Mouse (Mus musculus): ENCODE results near the gene Plekhm2. TPM values are rescaled to one million over a fixed set of nuclear protein-coding genes. Genes with fewer than 3 reads are reported as not detected.

Plekhm2 gene
- polyA plus RNA-seq, 1 experiment, result 15.1 TPM

DNA sequence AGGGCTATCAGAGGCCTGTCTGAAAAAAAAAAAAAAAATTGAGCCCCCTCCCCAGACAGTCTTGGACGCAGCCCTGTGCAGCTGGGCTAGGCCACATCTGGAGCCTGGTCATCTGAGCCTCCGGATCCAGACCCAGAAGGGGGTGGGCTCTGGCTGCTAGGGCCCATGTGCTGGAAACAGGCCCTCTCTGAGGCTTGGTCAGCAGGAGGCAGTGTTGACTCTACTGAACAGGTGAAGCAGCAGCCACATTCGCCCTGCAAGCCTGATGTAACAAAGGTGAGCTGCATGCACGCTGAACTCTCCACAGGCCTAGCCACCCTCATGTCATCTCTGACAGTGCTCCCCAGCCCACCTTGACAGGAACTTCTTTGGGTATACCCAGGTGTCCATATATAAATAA, 5.0 kb downstream of the Plekhm2 start:
- H3K27ac ChIP-seq (ENCODE audit: insufficient read depth, low read length), result no peak overlapping the region
- TF ChIP-seq CTCF (IDR thresholded peaks at IDR 0.05; ENCODE audit: low read depth, low read length), result peak; percentile 80
- no peak for TF ChIP-seq POLR2A (IDR thresholded peaks at IDR 0.05; ENCODE audit: insufficient read depth, low read length)
- no peak overlapping the region for H3K4me3 ChIP-seq (ENCODE audit: low read depth, low read length)
- H3K9me3 ChIP-seq (replicated peaks; ENCODE audit: control insufficient read depth, insufficient read depth, low read length, poor library complexity, severe bottlenecking), result no peaks in the 10 kb centered on the region
- no peaks in the 10 kb centered on the region for H3K4me1 ChIP-seq (ENCODE audit: control insufficient read depth, insufficient read depth, low read length)
- H3K27me3 ChIP-seq (ENCODE audit: control insufficient read depth, insufficient read depth, low read length, poor library complexity, severe bottlenecking), result no peaks in the 10 kb centered on the region
- H3K36me3 ChIP-seq (ENCODE audit: control insufficient read depth, insufficient read depth, low read length, poor library complexity, severe bottlenecking), result no peaks in the 10 kb centered on the region
- no peak overlapping the region for H3K9ac ChIP-seq (ENCODE audit: low read depth, poor library complexity, severe bottlenecking)

GRCm38 (mm10) chr4:141658846-141659484, 5.7 kb downstream of the Plekhm2 start:
- H3K9ac ChIP-seq (ENCODE audit: low read depth, poor library complexity, severe bottlenecking), result no peak overlapping the region
- TF ChIP-seq POLR2A (IDR thresholded peaks at IDR 0.05; ENCODE audit: insufficient read depth, low read length), result no peak
- TF ChIP-seq CTCF (IDR thresholded peaks at IDR 0.05; ENCODE audit: low read depth, low read length), result no peak
- TF ChIP-seq EP300 (IDR thresholded peaks at IDR 0.05; ENCODE audit: insufficient read depth, low read depth, low read length), result no peak
- H3K4me1 ChIP-seq (ENCODE audit: control insufficient read depth, insufficient read depth, low read length), result no peaks in the 10 kb centered on the region
- H3K27ac ChIP-seq (ENCODE audit: insufficient read depth, low read length), result no peak overlapping the region
- H3K9me3 ChIP-seq (replicated peaks; ENCODE audit: control insufficient read depth, insufficient read depth, low read length, poor library complexity, severe bottlenecking), result no peaks in the 10 kb centered on the region
- H3K36me3 ChIP-seq (ENCODE audit: control insufficient read depth, insufficient read depth, low read length, poor library complexity, severe bottlenecking), result no peaks in the 10 kb centered on the region
- no peaks in the 10 kb centered on the region for H3K27me3 ChIP-seq (ENCODE audit: control insufficient read depth, insufficient read depth, low read length, poor library complexity, severe bottlenecking)
- no peak overlapping the region for H3K4me3 ChIP-seq (ENCODE audit: low read depth, low read length)

- no peak overlapping the region for H3K4me3 ChIP-seq (ENCODE audit: low read depth, low read length)
- no peaks in the 10 kb centered on the region for H3K9me3 ChIP-seq (replicated peaks; ENCODE audit: control insufficient read depth, insufficient read depth, low read length, poor library complexity, severe bottlenecking)
- H3K36me3 ChIP-seq (ENCODE audit: control insufficient read depth, insufficient read depth, low read length, poor library complexity, severe bottlenecking), result no peaks in the 10 kb centered on the region
- TF ChIP-seq CTCF (IDR thresholded peaks at IDR 0.05; ENCODE audit: low read depth, low read length) (no peak), POLR2A (IDR thresholded peaks at IDR 0.05; ENCODE audit: insufficient read depth, low read length) (no peak)
- H3K27ac ChIP-seq (ENCODE audit: insufficient read depth, low read length), result no peak overlapping the region
- no peaks in the 10 kb centered on the region for H3K27me3 ChIP-seq (ENCODE audit: control insufficient read depth, insufficient read depth, low read length, poor library complexity, severe bottlenecking)
- H3K9ac ChIP-seq (ENCODE audit: low read depth, poor library complexity, severe bottlenecking), result no peak overlapping the region
- no peaks in the 10 kb centered on the region for H3K4me1 ChIP-seq (ENCODE audit: control insufficient read depth, insufficient read depth, low read length)
Measured at GRCm38 (mm10) chr4:141656932-141657331, 7.8 kb downstream of the Plekhm2 start.

DNA sequence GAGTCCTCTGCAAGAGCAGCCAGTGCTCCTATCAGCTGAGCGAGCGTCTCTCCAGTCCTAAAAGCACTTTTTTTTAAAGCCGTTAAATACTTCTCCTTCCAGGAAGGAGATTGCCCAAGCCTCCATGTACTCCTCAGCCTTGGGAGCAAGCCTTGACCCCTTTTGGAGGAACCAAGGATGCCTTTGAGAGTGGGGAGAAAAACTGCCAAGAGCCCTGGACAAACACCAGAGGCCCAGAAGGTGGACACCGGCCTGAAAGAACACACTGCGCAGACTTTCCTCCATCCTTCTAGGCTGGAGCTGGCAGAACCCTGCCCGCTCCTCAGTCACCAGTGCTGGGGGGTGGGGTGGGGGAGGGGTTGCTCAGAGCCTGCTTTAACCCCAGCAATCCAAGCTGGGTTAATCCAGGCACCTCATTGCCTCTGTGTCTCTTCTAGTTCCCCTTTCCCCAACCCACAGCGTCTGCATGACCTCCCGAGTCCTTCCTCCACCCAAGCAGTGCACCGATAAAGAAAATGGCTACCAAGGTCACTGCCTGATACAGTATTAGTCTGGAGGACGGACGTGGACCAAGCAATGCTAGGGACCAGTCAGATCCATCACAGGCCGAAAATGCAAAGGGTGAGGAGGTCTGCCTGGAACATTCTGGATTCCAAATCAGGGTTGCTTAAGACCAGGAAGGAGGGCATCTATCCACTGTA, 8.6 kb downstream of the Plekhm2 start:
- Histone ChIP-seq H3K4me3 (ENCODE audit: low read depth, low read length) (no peak overlapping the region), H3K9ac (ENCODE audit: low read depth, poor library complexity, severe bottlenecking) (no peak overlapping the region), H3K36me3 (ENCODE audit: control insufficient read depth, insufficient read depth, low read length, poor library complexity, severe bottlenecking) (no peaks in the 10 kb centered on the region), H3K27ac (ENCODE audit: insufficient read depth, low read length) (no peak overlapping the region), H3K4me1 (ENCODE audit: control insufficient read depth, insufficient read depth, low read length) (no peaks in the 10 kb centered on the region), H3K27me3 (ENCODE audit: control insufficient read depth, insufficient read depth, low read length, poor library complexity, severe bottlenecking) (no peaks in the 10 kb centered on the region), H3K9me3 (replicated peaks; ENCODE audit: control insufficient read depth, insufficient read depth, low read length, poor library complexity, severe bottlenecking) (no peaks in the 10 kb centered on the region)
- no peak for TF ChIP-seq POLR2A (IDR thresholded peaks at IDR 0.05; ENCODE audit: insufficient read depth, low read length)

- H3K27ac ChIP-seq (ENCODE audit: insufficient read depth, low read length), result no peak overlapping the region
- no peaks in the 10 kb centered on the region for H3K27me3 ChIP-seq (ENCODE audit: control insufficient read depth, insufficient read depth, low read length, poor library complexity, severe bottlenecking)
- H3K4me3 ChIP-seq (ENCODE audit: low read depth, low read length), result no peak overlapping the region
- no peaks in the 10 kb centered on the region for H3K36me3 ChIP-seq (ENCODE audit: control insufficient read depth, insufficient read depth, low read length, poor library complexity, severe bottlenecking)
- TF ChIP-seq CTCF (IDR thresholded peaks at IDR 0.05; ENCODE audit: low read depth, low read length), result no peak
- TF ChIP-seq POLR2A (IDR thresholded peaks at IDR 0.05; ENCODE audit: insufficient read depth, low read length), result no peak
- no peak for TF ChIP-seq EP300 (IDR thresholded peaks at IDR 0.05; ENCODE audit: insufficient read depth, low read depth, low read length)
- H3K9me3 ChIP-seq (replicated peaks; ENCODE audit: control insufficient read depth, insufficient read depth, low read length, poor library complexity, severe bottlenecking), result no peaks in the 10 kb centered on the region
- no peaks in the 10 kb centered on the region for H3K4me1 ChIP-seq (ENCODE audit: control insufficient read depth, insufficient read depth, low read length)
- no peak overlapping the region for H3K9ac ChIP-seq (ENCODE audit: low read depth, poor library complexity, severe bottlenecking)
Measured at GRCm38 (mm10) chr4:141654509-141654908, 10.2 kb downstream of the Plekhm2 start.

GRCm38 (mm10) chr4:141653813-141654212, 10.9 kb downstream of the Plekhm2 start:
- Histone ChIP-seq H3K9me3 (replicated peaks; ENCODE audit: control insufficient read depth, insufficient read depth, low read length, poor library complexity, severe bottlenecking) (no peaks in the 10 kb centered on the region), H3K4me1 (ENCODE audit: control insufficient read depth, insufficient read depth, low read length) (no peaks in the 10 kb centered on the region), H3K36me3 (ENCODE audit: control insufficient read depth, insufficient read depth, low read length, poor library complexity, severe bottlenecking) (no peaks in the 10 kb centered on the region), H3K27me3 (ENCODE audit: control insufficient read depth, insufficient read depth, low read length, poor library complexity, severe bottlenecking) (no peaks in the 10 kb centered on the region), H3K9ac (ENCODE audit: low read depth, poor library complexity, severe bottlenecking) (no peak overlapping the region), H3K27ac (ENCODE audit: insufficient read depth, low read length) (no peak overlapping the region), H3K4me3 (ENCODE audit: low read depth, low read length) (no peak overlapping the region)
- TF ChIP-seq POLR2A (IDR thresholded peaks at IDR 0.05; ENCODE audit: insufficient read depth, low read length) (no peak), CTCF (IDR thresholded peaks at IDR 0.05; ENCODE audit: low read depth, low read length) (no peak), EP300 (IDR thresholded peaks at IDR 0.05; ENCODE audit: insufficient read depth, low read depth, low read length) (no peak)

Measured in ES-Bruce4 (cell line).